Mouse (Mus musculus): ENCODE results near the gene Prss22.
"Not testable (repeated sequence)": the region's sequence is repeated elsewhere in the genome, so short reads cannot be mapped to it uniquely, and the experiment has no call there.

The Prss22 gene

DNA sequence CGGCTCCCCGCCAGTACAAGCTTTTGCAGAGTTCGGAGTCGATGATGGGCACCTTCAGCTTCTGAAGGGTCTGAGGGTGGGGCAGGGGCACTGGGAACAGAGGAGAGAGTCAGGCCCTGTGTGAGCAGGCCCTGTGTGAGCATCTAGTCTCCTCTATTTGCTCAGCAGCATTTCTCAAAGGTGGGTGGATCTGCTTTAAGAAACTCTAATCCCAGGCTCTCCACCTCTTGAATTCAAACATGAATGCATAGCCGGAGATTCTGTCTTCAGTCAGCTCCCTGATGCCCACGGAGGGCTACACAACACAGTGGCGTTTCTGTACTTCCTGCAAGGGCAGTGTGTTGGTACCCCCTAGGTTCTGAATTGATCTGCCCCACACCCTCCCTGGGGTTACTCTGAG is 3.2 kb downstream of the Prss22 start:
- DNase-seq = no peak

GRCm38 (mm10) chr17:23993559-23994428 is 4.1 kb downstream of the Prss22 start:
- DNase-seq = peak; percentile 95

GRCm38 (mm10) chr17:23992789-23993553 is 4.9 kb downstream of the Prss22 start:
- DNase-seq = no peak

DNA sequence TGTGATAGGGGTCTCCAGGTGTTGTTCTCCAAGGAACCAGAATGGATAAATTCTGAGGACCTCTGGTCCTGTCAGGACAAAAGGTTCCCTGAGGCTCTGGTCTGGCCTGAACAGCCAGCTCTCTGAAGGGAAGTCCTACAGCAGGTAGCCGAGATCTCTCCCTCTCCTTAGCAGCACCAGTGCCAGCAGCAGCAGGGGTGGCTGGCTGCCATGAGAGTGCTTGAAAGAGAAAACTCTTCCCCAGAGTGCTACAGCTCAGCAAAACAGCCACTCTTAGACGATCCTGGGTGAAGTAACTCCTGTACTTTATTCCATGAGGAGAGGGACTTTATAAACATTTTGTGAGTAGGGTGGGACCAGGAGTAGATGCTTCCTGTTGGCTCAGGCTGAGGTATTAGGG is 8.1 kb downstream of the Prss22 start:
- no peak for DNase-seq

GRCm38 (mm10) chr17:23984989-23985388 is 12.9 kb downstream of the Prss22 start:
- no peak for DNase-seq

DNA sequence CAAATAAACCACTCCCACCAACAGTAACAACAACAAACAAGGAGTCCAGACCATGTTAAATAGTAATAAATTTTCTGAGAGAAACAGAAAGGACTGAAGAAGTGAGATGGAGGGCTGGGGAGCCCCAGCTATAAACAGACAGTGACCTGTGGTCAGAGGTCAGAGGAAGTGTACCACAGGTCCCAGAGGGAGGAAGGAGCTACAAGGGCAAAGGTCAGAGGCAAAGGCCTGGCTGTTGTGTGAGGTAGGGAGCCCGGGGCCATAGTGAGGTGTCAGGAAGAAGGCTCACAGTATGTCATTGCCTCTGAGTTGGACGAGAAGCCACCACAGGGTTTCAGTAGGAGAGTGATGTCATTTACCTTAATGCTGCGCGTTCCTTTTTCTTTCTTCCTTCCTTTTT is 15.0 kb downstream of the Prss22 start:
- DNase-seq = no peak

GRCm38 (mm10) chr17:23980297-23980909 is 17.5 kb downstream of the Prss22 start, which contains the start of gene Prss30:
Gene Prss30 (minus strand): TSS chr17:23980566.
- DNase-seq = no peak

DNA sequence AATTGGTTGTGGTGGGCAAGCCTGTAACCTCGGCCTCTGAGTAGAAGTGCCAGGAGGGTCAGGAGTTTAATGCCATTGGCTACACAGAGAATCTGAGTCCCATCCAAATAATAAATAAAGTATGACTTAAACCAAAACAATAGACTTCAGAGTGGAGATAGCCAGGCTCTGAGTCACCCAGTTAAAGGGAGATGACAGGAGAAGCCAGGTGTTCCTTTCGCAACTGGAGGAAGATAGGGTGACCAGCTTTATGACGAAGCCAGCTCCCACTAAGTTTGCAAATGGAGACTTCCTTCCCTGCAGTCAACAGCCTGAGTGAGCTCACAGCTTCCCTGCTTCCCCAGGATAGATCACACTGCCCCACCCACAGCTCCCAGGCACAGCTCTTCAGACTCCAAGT is 18.4 kb downstream of the Prss22 start:
- DNase-seq = no peak

- DNase-seq = no peak
Observed at GRCm38 (mm10) chr17:23976665-23977064, 21.2 kb downstream of the Prss22 start.

DNA sequence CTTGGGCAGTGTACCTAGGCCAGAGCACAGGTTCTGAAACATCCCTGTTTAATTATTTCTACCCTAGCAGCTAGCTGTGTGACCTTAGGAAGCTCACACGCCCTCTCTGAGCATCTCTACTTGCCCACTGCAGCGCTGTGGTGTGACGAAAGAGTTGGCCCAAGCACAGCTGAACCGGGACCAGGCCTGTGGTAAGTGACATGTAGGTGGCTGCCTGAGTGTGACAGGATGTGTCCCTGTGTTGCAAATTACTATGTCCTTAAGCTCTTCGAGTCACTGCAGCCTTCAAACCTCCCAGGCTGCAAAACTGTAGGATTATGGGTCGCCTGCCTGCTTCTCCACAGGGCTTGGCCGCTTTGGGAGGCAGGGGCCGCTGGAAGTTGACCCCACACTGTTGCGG is 26.6 kb downstream of the Prss22 start:
- DNase-seq = no peak

DNA sequence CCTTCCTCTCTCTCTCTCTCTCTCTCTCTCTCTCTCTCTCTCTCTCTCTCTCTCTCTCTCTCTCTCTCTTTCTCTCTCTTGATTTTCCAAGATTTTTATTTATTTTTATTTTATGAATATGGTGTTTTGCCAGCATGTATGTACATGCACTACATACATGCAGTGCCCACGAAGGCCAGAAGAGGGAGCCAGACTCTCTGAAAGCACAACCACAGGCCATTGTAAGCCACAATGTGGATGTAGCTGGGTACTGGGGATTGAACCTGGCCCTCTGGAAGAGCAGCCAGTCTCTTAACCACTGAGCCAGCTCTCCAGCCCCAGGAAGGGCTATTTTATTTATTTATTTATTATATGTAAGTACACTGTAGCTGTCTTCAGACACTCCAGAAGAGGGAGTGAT is 28.7 kb downstream of the Prss22 start:
- peak; percentile 78 for DNase-seq

DNA sequence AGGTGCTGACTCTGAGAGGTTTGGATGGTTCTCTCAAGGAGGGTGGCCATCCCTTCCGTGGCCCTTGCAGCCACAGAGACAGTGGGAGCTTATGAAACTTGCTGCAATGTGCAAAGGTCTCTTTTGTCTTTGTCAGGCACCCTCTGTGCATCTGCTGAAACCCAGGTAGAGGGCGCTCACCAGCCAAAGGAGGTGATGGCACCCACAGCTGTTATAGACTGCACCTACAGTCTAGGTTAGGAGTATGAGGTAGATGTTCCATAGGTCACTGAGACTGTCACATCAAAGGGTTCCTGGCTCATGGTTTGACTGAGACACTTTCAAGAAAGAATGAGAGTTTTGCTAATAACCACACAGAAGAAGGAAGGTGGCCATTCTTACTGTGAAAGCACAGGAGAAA is 29.1 kb downstream of the Prss22 start:
- DNase-seq = no peak

- DNase-seq = no peak
Observed at GRCm38 (mm10) chr17:23966658-23967401, 31.1 kb downstream of the Prss22 start.

DNA sequence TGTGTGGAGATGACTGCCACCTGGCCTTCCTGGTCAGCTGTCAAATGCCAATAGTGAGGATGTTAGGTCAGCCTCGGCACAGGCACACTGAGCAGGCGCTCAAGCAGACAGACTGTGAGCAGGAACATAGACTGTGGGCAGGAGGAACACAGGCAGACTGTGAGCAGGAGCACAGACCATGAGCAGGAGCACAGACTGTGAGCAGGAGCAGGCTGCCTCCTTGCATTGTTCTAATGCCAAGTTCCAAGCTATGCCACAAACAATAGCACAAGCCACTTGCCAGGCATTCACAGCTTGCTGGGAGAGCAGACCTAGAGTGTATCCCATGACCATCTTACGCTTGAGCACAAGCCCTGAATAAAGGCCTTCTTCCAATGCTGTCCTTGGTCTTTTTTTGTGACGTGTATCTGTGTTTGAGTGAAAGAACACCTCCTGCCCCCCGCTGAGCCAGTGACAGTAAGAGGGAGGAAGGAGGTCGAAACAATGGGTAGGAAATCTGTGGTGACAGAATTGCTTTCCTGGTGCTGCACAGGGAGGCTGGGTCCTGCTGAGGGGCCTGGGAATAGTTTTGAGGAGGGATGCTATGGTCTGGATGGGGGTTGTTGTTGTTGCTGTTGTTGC is 32.0 kb downstream of the Prss22 start:
- DNase-seq = peak; percentile 17

DNA sequence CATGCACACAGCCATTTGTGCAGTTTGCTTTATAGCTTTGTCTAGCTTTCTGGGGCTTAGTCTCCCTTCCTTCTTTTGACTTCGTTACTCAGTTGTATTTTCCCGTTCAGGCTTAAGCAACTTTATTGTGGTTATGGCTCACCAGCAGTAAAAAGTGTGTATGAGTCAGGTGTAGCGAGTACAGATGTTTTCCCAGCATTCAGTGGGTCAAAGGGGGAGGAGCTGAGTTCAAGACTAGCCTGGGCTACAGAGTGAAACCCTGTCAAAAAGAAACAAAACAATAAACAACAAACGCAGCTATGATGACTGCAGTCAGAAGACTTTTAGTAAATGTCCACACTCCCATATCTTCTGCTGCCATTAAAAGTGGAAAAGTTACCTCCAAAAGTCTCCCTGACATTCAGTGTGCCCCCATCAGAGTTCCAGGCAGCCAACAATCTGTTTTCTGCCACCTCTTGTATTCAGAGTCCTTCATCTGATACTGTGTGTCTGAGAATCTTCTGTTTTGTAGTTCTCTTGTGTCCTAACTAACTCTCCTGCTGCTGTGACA is 36.3 kb downstream of the Prss22 start:
- DNase-seq = no peak

DNA sequence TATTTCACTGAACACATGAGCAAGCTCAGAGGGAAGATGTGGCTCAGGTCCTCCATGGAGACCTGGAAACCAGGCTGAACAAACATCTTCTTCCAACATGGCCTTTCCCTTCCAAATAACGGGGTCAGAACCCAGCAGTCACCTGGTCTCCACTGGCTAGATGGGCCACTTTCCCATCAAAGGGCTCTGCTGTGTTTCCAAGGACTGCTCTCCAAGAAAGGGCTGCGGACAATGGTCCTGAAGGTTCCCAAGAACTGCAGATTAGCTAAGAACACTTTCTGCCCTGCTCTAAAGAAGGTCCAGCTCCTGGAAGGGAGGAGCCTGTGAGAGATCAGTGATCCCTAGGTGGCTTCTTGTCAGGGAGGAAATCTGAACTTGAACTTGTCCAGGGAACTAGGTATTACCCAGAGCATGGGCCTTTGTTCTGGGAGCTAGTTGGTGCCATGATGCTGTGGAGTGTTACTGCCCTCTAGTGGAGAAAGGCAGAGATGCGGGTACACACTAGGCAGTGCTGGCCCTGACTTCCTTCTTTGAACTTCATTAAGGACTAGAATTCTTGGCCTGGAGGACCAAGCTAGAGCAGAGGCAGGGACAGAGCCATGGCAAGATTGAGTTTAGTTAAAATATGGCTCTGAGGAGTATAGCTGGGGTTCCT is 37.7 kb downstream of the Prss22 start:
- peak; percentile 90 for DNase-seq

DNA sequence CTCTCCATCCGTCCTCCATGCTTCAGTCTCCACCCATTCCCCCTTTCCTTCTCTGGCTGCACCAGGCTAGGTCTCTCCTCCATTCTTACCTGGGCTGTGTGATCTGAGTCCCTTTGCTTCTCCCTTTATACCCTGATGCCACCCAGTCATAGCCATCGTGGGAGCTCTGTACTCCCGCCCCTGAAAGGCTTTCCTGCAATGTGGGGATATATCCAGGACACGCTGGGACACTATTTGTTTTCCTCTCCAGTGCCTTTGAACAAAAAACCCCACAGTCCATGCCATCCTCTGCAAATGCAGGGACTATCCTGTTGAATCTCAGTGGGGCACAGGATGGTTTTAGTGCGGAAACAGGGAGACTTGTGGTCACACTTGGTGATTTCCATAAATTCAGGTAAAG is 42.7 kb downstream of the Prss22 start, which contains the start of gene Sbpl:
Sbpl (minus strand) TSS at position 101 of the 400 bp plus-strand sequence.
- DNase-seq = no peak

- not testable (repeated sequence) for DNase-seq
Observed at GRCm38 (mm10) chr17:23950828-23951227, 47.1 kb downstream of the Prss22 start.

DNA sequence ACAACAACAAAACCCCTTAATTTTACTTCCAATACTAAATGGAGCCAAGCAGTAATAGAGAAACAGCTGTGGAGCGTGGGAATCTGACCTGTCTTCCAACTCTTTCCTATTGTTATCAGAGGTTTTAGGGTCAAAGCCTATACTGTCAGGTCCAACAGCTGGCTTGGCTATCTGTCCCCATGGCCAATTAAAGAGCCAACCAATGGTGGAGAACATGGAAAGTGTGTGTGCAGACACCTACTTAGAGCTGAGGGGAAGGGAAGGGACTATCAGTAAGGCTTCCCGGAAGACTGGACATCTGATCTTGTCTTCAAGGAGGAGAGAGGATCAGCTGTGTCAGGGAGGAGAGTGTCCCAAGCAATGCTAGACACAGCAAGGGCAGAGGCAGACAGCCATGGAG is 48.8 kb downstream of the Prss22 start:
- DNase-seq = no peak

GRCm38 (mm10) chr17:23947486-23947885 is 50.4 kb downstream of the Prss22 start:
- DNase-seq = not testable (repeated sequence)
